Mouse (Mus musculus) brain, embryonic 14.5 days (tissue): ENCODE measurements around the gene C7.

Source experiments
- CTCF ChIP-seq: fragments of 200-500 bp; IDR thresholded peaks from 2 replicates; pipeline ENCODE4 v1.5.1; 2012; ENCODE audit warnings: inconsistent platforms, mild to moderate bottlenecking, moderate library complexity, borderline replicate concordance; ENCODE audit not compliant: insufficient read depth, insufficient read length; ENCODE audit errors: extremely low read depth
- POLR2A ChIP-seq: fragments of 200-500 bp; IDR thresholded peaks from 2 replicates; pipeline ENCODE4 v1.6.1; 2012; ENCODE audit warnings: mild to moderate bottlenecking, inconsistent platforms, borderline replicate concordance; ENCODE audit not compliant: poor library complexity, insufficient read depth, insufficient read length, severe bottlenecking; ENCODE audit errors: extremely low read depth

GRCm38 (mm10) chr15:4973355-4973754 is 90.2 kb downstream of the C7 start:
- TF ChIP-seq POLR2A, result no peak
- TF ChIP-seq CTCF, result no peak
